Mouse (Mus musculus) left cerebral cortex, adult 18-20 months (tissue): ENCODE measurements around the gene Gm11437. TPM values are rescaled to one million over a fixed set of nuclear protein-coding genes. Genes with fewer than 3 reads are reported as not detected.
A peak's percentile ranks its signal among the peaks of the same experiment; 100 is the strongest.

Experiments
- DNase-seq, 2 experiments: peaks; one replicate each; pipeline ENCODE4 v3.0.0; 2021 to 2022; ENCODE audit warnings: low spot score in 2 of 2, mixed read lengths in 1 of 2
- total RNA-seq, 2 experiments: library from RNA; stranded (reverse); gene quantifications; 2 replicates each; pipeline ENCODE4 v1.2.3; 2021

The Gm11437 gene
- total RNA-seq, 2 experiments from 2014 or later: not detected

GRCm38 (mm10) chr11:84145201-84145798 is 22.0 kb downstream of the Gm11437 start:
- DNase-seq: no peak

GRCm38 (mm10) chr11:84141752-84142151 is 25.5 kb downstream of the Gm11437 start:
- DNase-seq: peak; percentile 29 to 52

DNA sequence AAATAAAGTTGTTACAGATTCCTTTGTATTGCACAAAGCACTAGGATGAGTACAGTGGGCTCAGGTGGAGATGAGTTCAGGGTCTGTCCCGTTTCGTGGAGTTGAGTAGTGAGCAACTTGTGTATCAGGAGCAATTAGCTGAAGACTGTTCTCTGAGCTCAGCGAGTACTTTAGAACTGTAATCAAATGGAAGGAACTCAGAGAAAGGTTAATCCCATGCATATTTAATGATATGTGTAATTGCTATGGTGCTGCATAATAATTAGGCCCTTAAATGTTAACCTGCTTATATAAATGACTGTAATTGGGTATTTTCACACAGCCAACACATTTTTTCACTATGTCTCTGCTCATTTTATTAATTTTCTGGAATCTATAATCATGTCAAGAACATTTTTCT is 30.8 kb downstream of the Gm11437 start:
- no peak for DNase-seq

GRCm38 (mm10) chr11:84134331-84134860 is 32.9 kb downstream of the Gm11437 start:
- DNase-seq: no peak

- no peak for DNase-seq
Measured at GRCm38 (mm10) chr11:84129799-84130185, 37.5 kb downstream of the Gm11437 start.

DNA sequence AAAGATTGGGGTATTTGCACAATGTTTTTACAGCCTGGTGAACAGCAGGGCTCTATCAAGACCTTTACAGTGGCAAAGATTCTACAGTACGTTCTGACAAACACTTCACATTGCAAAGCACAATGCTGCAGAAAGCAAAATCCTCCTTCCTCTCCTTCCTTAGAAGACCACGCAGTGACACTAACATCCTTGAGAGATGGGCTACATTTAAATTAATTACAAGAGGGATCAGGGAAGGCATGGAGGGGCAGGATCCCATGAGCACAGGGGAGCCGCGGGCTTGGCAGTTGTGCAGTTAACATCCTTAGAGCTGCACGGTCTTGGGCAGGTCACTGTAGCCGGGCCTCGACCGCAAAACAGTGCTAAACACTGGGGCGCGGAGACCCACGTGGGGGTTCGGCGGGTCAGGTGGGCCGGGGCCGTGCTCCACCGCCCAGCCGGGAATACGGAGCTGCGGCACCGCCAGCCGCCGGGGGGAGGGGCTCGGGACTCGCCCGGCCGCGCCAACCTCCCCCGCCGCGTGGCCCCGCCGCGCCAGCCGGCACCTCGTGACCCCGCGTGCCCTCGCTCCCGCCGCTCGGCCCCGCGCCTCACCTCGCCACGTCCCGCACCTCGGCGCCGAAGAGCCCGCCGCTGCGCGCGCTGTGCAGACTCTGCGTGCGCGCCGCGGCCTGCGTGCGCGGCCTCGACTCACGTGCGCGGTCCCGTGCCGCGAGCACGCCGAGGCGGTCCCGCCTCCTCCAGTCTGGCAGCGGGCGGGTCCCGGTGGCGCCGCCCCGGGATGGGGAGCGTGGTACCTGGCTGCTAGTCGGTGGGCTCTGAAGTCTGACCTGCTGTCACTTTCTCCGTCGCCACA is 38.1 kb downstream of the Gm11437 start, which contains the start of the genes Tada2a and Acaca:
Gene Tada2a (minus strand): TSS at position 658 of the 856 bp plus-strand sequence.
Gene Acaca (plus strand): TSS at position 730 of the 856 bp plus-strand sequence.
- peak; percentile 72 to 77 for DNase-seq

- no peak for DNase-seq
Measured at GRCm38 (mm10) chr11:84127977-84128376, 39.3 kb downstream of the Gm11437 start.

- no peak for DNase-seq
Measured at GRCm38 (mm10) chr11:84121051-84121956, 46.0 kb downstream of the Gm11437 start.

GRCm38 (mm10) chr11:84117431-84117830 is 49.8 kb downstream of the Gm11437 start:
- no peak for DNase-seq

- DNase-seq: no peak
Measured at GRCm38 (mm10) chr11:84116221-84116620, 51.1 kb downstream of the Gm11437 start.

- no peak for DNase-seq
Measured at GRCm38 (mm10) chr11:84115646-84116045, 51.6 kb downstream of the Gm11437 start.

DNA sequence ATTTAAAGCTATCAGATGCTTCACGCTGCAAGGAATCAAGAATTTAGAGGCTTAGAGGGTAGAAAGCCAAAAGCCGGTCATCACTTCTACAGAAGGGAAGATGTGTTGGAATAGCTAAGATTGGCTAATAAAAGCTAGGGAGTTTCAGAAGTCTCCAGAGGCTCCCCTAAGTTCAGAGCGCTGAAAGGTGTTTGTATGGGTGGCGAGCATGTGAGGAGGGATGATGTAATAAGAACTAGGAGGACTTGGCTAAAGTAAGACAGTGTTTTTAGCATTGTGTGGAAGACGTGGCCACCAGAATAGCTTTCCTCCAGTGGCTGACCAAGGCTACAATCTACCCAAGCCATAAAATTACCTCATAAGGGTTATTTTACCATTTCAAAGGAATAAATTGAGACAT is 53.7 kb downstream of the Gm11437 start:
- DNase-seq: peak; percentile 11 to 16

GRCm38 (mm10) chr11:84107137-84107536 is 60.1 kb downstream of the Gm11437 start:
- DNase-seq: no peak

DNA sequence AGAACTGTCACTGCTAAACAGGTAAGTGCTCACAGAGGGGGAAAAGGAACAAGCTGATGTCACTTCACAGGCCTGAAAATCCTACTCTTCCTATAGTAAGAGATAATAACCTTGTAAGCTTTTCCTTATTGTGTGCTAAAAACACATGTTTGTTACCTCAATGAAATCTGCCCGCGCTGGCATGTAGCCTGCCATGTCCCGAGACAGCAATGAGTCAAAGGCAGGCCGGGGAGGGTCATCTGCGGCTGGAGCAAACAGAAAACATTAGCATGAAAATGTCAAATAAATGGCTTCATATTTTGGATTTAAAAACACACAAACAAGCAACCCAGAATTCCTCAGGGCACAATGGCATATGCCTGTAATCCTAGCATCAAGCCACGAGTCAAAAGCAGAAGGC is 63.2 kb downstream of the Gm11437 start:
- DNase-seq: no peak

- no peak for DNase-seq
Measured at GRCm38 (mm10) chr11:84101182-84101581, 66.1 kb downstream of the Gm11437 start.

Other genes with a start within 250 kb of the Gm11437 start
- 10 to 100 TPM; 14.0 to 15.0 TPM for gene Ddx52, start 225.4 kb downstream of the Gm11437 start, total RNA-seq
- 10 to 100 TPM; 62.3 to 63.3 TPM for gene Synrg, start 203.0 kb downstream of the Gm11437 start, total RNA-seq
- 100 to 1,000 TPM in 1 of 2 experiments, 10 to 100 TPM in 1; 83.4 to 101 TPM for gene Dusp14, start 98.2 kb downstream of the Gm11437 start, total RNA-seq
- gene Tada2a, start 37.9 kb downstream of the Gm11437 start, total RNA-seq: 10 to 100 TPM; 34.4 to 40.8 TPM
- 10 to 100 TPM; 81.4 to 90.2 TPM for gene Acaca, start 37.8 kb downstream of the Gm11437 start, total RNA-seq